ENCODE assay signal across 12 mouse cellular contexts in the genomic region with DNA sequence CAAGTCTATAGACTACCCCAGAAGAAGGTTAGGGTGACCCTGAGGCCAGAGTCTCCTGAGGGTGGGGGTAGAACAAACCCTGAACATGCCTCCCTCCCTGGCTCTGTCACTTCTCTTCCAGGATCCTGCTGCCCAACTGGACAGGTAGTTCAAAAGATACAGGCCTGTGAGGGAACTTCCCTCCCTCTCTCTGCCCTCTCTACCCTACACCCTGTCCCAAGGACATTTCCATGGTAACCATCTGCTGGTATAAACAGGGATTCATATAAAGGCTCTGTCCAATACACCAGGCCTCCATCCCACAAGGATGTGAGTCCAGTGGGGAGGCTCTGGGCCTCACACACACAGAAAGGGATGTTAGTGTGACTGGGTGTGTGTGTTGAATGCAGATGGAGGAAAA. TPM values are rescaled to one million over a fixed set of nuclear protein-coding genes. Genes with fewer than 3 reads are reported as not detected.
A peak's percentile ranks its signal among the peaks of the same experiment; 100 is the strongest.
DNase-seq lines count a peak whose midpoint lies in the region; ATAC-seq and TF ChIP-seq lines count a peak whose summit lies in the region.
"Had no signal": no experiment of that assay in that cellular context is flagged by ENCODE, and none has a peak within 500 bp of the region (broad histone marks: within the 10 kb centered on the region; RNA-seq: fewer than 3 reads in every experiment).

No protein-coding gene starts in this region.

- no peaks in the 10 kb centered on the region for H3K36me3 ChIP-seq in midbrain, embryonic 10.5 days
- H3K36me3 ChIP-seq in midbrain, postnatal 0 days (ENCODE audit: insufficient read depth, low read length) = no peaks in the 10 kb centered on the region
- no peaks in the 10 kb centered on the region for H3K36me3 ChIP-seq in hindbrain, embryonic 14.5 days (replicated peaks; ENCODE audit: control insufficient read depth, insufficient read depth)
- no peaks in the 10 kb centered on the region for H3K36me3 ChIP-seq in neural tube, embryonic 13.5 days

- no peak overlapping the region for H3K4me2 ChIP-seq in midbrain, postnatal 0 days (ENCODE audit: low read depth, low read length, poor library complexity, severe bottlenecking)
- H3K4me2 ChIP-seq in hindbrain, embryonic 14.5 days (replicated peaks) = no peak overlapping the region
- no peak overlapping the region for H3K4me2 ChIP-seq in neural tube, embryonic 13.5 days

- no peak for TF ChIP-seq CTCF in midbrain, postnatal 0 days (IDR thresholded peaks at IDR 0.05)

- H3K4me3 ChIP-seq in midbrain, embryonic 10.5 days = no peak overlapping the region
- no peak overlapping the region for H3K4me3 ChIP-seq in midbrain, postnatal 0 days (ENCODE audit: low read depth, low read length)
- no peak overlapping the region for H3K4me3 ChIP-seq in hindbrain, embryonic 14.5 days (replicated peaks; ENCODE audit: low read length)
- H3K4me3 ChIP-seq in neural tube, embryonic 13.5 days = no peak overlapping the region

- ATAC-seq in midbrain, postnatal 0 days (ENCODE audit: low FRiP score) = no peak
- no peak for ATAC-seq in hindbrain, embryonic 14.5 days (ENCODE audit: low FRiP score)
- 0 out of 2 replicates have a peak, but pooled peaks have one; percentile 5 for ATAC-seq in neural tube, embryonic 13.5 days (ENCODE audit: low read depth)
- ATAC-seq: lung, postnatal 0 days had no signal

- no peaks in the 10 kb centered on the region for H3K9me3 ChIP-seq in midbrain, embryonic 10.5 days (replicated peaks)
- H3K9me3 ChIP-seq in midbrain, postnatal 0 days (ENCODE audit: low read length) = no peaks in the 10 kb centered on the region
- no peaks in the 10 kb centered on the region for H3K9me3 ChIP-seq in hindbrain, embryonic 14.5 days (ENCODE audit: control insufficient read depth, low read length)
- no peaks in the 10 kb centered on the region for H3K9me3 ChIP-seq in neural tube, embryonic 13.5 days

- H3K27ac ChIP-seq in midbrain, embryonic 10.5 days (replicated peaks) = peak overlapping the region; percentile 77
- no peak overlapping the region for H3K27ac ChIP-seq in midbrain, postnatal 0 days (ENCODE audit: low read depth, low read length)
- peak overlapping the region; percentile 33; the same call in 1 of the 2 replicates for H3K27ac ChIP-seq in hindbrain, embryonic 14.5 days
- H3K27ac ChIP-seq in neural tube, embryonic 13.5 days (replicated peaks) = peak overlapping the region; percentile 59

- peaks cover 77% of the 10 kb centered on the region for H3K4me1 ChIP-seq in midbrain, embryonic 10.5 days
- H3K4me1 ChIP-seq in midbrain, postnatal 0 days (ENCODE audit: insufficient read depth, low read length) = peaks cover 11% of the 10 kb centered on the region
- H3K4me1 ChIP-seq in hindbrain, embryonic 14.5 days (replicated peaks; ENCODE audit: control insufficient read depth, insufficient read depth, low read length) = peaks cover 39% of the 10 kb centered on the region
- H3K4me1 ChIP-seq in neural tube, embryonic 13.5 days (replicated peaks) = peaks cover 55% of the 10 kb centered on the region

- H3K27me3 ChIP-seq in midbrain, embryonic 10.5 days (ENCODE audit: low read depth, poor library complexity, severe bottlenecking) = peaks cover 52% of the 10 kb centered on the region
- no peaks in the 10 kb centered on the region for H3K27me3 ChIP-seq in midbrain, postnatal 0 days (ENCODE audit: insufficient read depth, low read length)
- no peaks in the 10 kb centered on the region for H3K27me3 ChIP-seq in hindbrain, embryonic 14.5 days (ENCODE audit: control insufficient read depth, insufficient read depth, low read length)
- H3K27me3 ChIP-seq in neural tube, embryonic 13.5 days = peaks cover 17% of the 10 kb centered on the region

- intact Hi-C loops in left cerebral cortex, postnatal 10 days (cut with DNase I) = no loop called here

- DNase-seq in adrenal gland, postnatal 14 days = peak; percentile 32
- DNase-seq in adrenal gland, adult 8-10 months = no peak
- DNase-seq in midbrain, embryonic 10.5 days (ENCODE audit: low spot score) = no peak
- no peak for DNase-seq in midbrain, postnatal 0 days (ENCODE audit: low spot score)
- DNase-seq in hindbrain, embryonic 14.5 days (ENCODE audit: low spot score) = no peak
- DNase-seq in gastrocnemius, adult 8-10 months (ENCODE audit: low spot score in 2 of 2) = no peak
- DNase-seq in left cerebral cortex, postnatal 10 days (ENCODE audit: extremely low spot score in 1 of 2, low spot score in 2 of 2) = no peak
- DNase-seq: heart, postnatal 36 days had no signal

- no peak overlapping the region for H3K9ac ChIP-seq in midbrain, postnatal 0 days (replicated peaks; ENCODE audit: low read length, poor library complexity, severe bottlenecking)
- no peak overlapping the region for H3K9ac ChIP-seq in hindbrain, embryonic 14.5 days
- H3K9ac ChIP-seq in neural tube, embryonic 13.5 days = peak overlapping the region; percentile 41; the same call in 1 of the 2 replicates

RNA-seq across cellular contexts. Expression of a gene that starts 1.0 kb away (rescaled TPM):
- total RNA-seq in adrenal gland, postnatal 14 days (2021) = 5.6 and 9.6 TPM in 2 replicates
- total RNA-seq in adrenal gland, adult 8-10 months (2022) = 10 to 100 TPM; 12.0 to 27.7 (median 20.5) TPM
- polyA plus RNA-seq in midbrain, embryonic 10.5 days (2016; fragmentation: Nextera tagmentation; extraction: Ambion mirVana) = 17.9 and 23.8 TPM in 2 replicates
- total RNA-seq in midbrain, postnatal 0 days (2014; rRNA removed) = 53.9 and 58.7 TPM in 2 replicates
- 43.6 and 47.8 TPM in 2 replicates for polyA plus RNA-seq in midbrain, postnatal 0 days (2015; fragmentation: Nextera tagmentation; extraction: Ambion mirVana)
- polyA plus RNA-seq in hindbrain, embryonic 14.5 days (2014; fragmentation: Nextera tagmentation; extraction: Ambion mirVana) = 50.6 and 59.1 TPM in 2 replicates
- polyA plus RNA-seq in neural tube, embryonic 13.5 days (2015; fragmentation: Nextera tagmentation; extraction: Ambion mirVana) = 42.9 and 43.0 TPM in 2 replicates
- under 1 TPM in 2 of 4 experiments, not detected in 2; 0.09 to 0.15 TPM for total RNA-seq in gastrocnemius, adult 8-10 months (2022)
- total RNA-seq in left cerebral cortex, postnatal 10 days (2021) = 10 to 100 TPM; 40.5 to 44.1 TPM
- total RNA-seq: heart, adult 8-10 months; heart, postnatal 36 days; monocyte, adult 5-6 weeks had no signal

RNA-seq across cellular contexts. Expression of a gene that starts 56.0 kb away (rescaled TPM):
- total RNA-seq in adrenal gland, postnatal 14 days (2021) = 3.5 and 3.7 TPM in 2 replicates
- 1 to 10 TPM; 2.3 to 4.5 (median 4.2) TPM for total RNA-seq in adrenal gland, adult 8-10 months (2022)
- polyA plus RNA-seq in midbrain, embryonic 10.5 days (2016; fragmentation: Nextera tagmentation; extraction: Ambion mirVana) = 0.14 and 0.52 TPM in 2 replicates
- total RNA-seq in midbrain, postnatal 0 days (2014; rRNA removed) = 0.44 and 0.52 TPM in 2 replicates
- 0.13 and 0.14 TPM in 2 replicates for polyA plus RNA-seq in midbrain, postnatal 0 days (2015; fragmentation: Nextera tagmentation; extraction: Ambion mirVana)
- polyA plus RNA-seq in hindbrain, embryonic 14.5 days (2014; fragmentation: Nextera tagmentation; extraction: Ambion mirVana) = 0.33 and 0.74 TPM in 2 replicates
- 0.62 and 1.2 TPM in 2 replicates for polyA plus RNA-seq in neural tube, embryonic 13.5 days (2015; fragmentation: Nextera tagmentation; extraction: Ambion mirVana)
- total RNA-seq in gastrocnemius, adult 8-10 months (2022) = 1 to 10 TPM in 2 of 4 experiments, under 1 TPM in 2; 0.75 to 1.8 (median 1.2) TPM
- total RNA-seq in left cerebral cortex, postnatal 10 days (2021) = under 1 TPM; 0.87 to 0.94 TPM
